Mouse (Mus musculus) olfactory bulb, adult 2 months (tissue): ENCODE results near the gene Agr3.

Source experiments
- CTCF ChIP-seq: fragments of 200-500 bp; IDR thresholded peaks from 2 replicates; pipeline ENCODE4 v1.5.1; 2012; ENCODE audit warnings: low read depth, mild to moderate bottlenecking, low read length, moderate library complexity; ENCODE audit not compliant: insufficient read depth
- POLR2A ChIP-seq: fragments of 200-500 bp; IDR thresholded peaks from 2 replicates; pipeline ENCODE4 v1.6.1; 2012; ENCODE audit warnings: mild to moderate bottlenecking, low read depth, low read length, moderate library complexity; ENCODE audit not compliant: insufficient read depth

- TF ChIP-seq CTCF, result no peak
- no peak for TF ChIP-seq POLR2A
Measured at GRCm38 (mm10) chr12:35895875-35896763, 29.3 kb upstream of the Agr3 start.
